Mouse (Mus musculus): ENCODE data around the gene Sfrp4. TPM values are rescaled to one million over a fixed set of nuclear protein-coding genes. Genes with fewer than 3 reads are reported as not detected.

Sfrp4 gene
- polyA plus RNA-seq (2015; fragmentation: Illumina TruSeq; extraction: RNeasy Lipid Tissue Mini Kit (QIAGEN cat#74804); ENCODE audit: low read depth, low replicate concordance): 1.8 TPM

GRCm38 (mm10) chr13:19622573-19623227 lies at the start of gene Sfrp4:
Gene Sfrp4 (plus strand): TSS chr13:19623104.

GRCm38 (mm10) chr13:19619216-19619927 lies 3.5 kb upstream of the Sfrp4 start, which contains the start of gene Epdr1:
Gene Epdr1 (minus strand): TSS chr13:19619927.

Other genes starting within 250 kb of the Sfrp4 start
- 85.6 TPM for gene Stard3nl, start 227.3 kb upstream of the Sfrp4 start, polyA plus RNA-seq (2015; fragmentation: Illumina TruSeq; extraction: RNeasy Lipid Tissue Mini Kit (QIAGEN cat#74804); ENCODE audit: low read depth, low replicate concordance)
- gene Epdr1, start 3.2 kb upstream of the Sfrp4 start, polyA plus RNA-seq (2015; fragmentation: Illumina TruSeq; extraction: RNeasy Lipid Tissue Mini Kit (QIAGEN cat#74804); ENCODE audit: low read depth, low replicate concordance): 145 TPM
- gene Nme8, start 74.7 kb downstream of the Sfrp4 start, polyA plus RNA-seq (2015; fragmentation: Illumina TruSeq; extraction: RNeasy Lipid Tissue Mini Kit (QIAGEN cat#74804); ENCODE audit: low read depth, low replicate concordance): not detected
- gene Gpr141, start 201.2 kb downstream of the Sfrp4 start, polyA plus RNA-seq (2015; fragmentation: Illumina TruSeq; extraction: RNeasy Lipid Tissue Mini Kit (QIAGEN cat#74804); ENCODE audit: low read depth, low replicate concordance): not detected